Mouse (Mus musculus) gastrocnemius, postnatal 36 days (tissue): ENCODE measurements around the gene Mipep. TPM values are rescaled to one million over a fixed set of nuclear protein-coding genes. Genes with fewer than 3 reads are reported as not detected.

Experiments used
- DNase-seq, 2 experiments: peaks; one replicate each; pipeline ENCODE4 v3.0.0; 2022
- intact Hi-C: fragments of 180-260 bp; cut with DNase I; formaldehyde crosslinking; loops from one replicate; pipeline ENCODE4 v1.15.1; 2025
- total RNA-seq, 2 experiments: library from RNA; stranded (reverse); gene quantifications; 2 replicates each; pipeline ENCODE4 v1.2.3; 2021

Mipep gene
- total RNA-seq, 2 experiments from 2014 or later: 32.4 to 33.4 TPM

- intact Hi-C loops: no loop called here
- DNase-seq: no peak
Measured at GRCm38 (mm10) chr14:60926011-60926410, 141.6 kb downstream of the Mipep start.

GRCm38 (mm10) chr14:60935705-60936104 is 151.3 kb downstream of the Mipep start:
- intact Hi-C loops: no loop called here
- DNase-seq: no peak

DNA sequence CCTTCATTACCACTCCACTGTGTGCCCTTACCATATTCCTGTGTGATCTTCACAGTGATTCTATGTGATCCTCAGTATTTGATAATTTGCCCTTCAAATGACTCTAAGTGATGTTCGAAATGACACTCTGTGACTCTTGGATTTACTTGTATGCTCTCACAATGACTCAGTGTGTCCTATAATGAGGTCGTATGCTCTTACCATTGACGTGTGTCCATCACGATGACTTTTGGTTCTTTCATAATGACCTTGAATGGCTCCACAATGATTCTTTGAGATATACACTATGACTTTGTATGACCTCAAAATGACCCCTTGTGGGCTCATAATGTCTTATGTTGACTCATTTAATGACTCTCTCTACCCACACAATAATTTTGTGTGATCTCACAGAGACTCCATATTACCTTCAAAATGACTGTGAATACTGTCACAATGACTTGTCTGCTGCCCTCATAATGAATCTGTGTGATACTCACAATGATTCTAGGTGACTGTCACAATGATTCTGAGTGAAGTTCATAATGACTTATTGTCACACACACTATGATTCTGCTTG is 153.2 kb downstream of the Mipep start:
- no peak for DNase-seq
- intact Hi-C loops: no loop called here

Other genes with a start within 250 kb of the Mipep start
- gene Spata13, start 150.6 kb upstream of the Mipep start, total RNA-seq: 1 to 10 TPM; 2.4 to 2.8 TPM
- 10 to 100 TPM; 19.4 to 25.8 TPM for gene C1qtnf9, start 16.4 kb upstream of the Mipep start, total RNA-seq